Mouse (Mus musculus) heart, postnatal 25 days (tissue): Measurements from ENCODE around the gene Taf4. TPM values are rescaled to one million over a fixed set of nuclear protein-coding genes. Genes with fewer than 3 reads are reported as not detected.

Experiments
- DNase-seq: peaks from one replicate; pipeline ENCODE4 v3.0.0; 2022; ENCODE audit warnings: low spot score
- intact Hi-C: fragments of 180-260 bp; cut with DNase I; formaldehyde crosslinking; loops from one replicate; pipeline ENCODE4 v1.15.1; 2025
- total RNA-seq, 2 experiments: library from RNA; stranded (reverse); gene quantifications; 2 replicates each; pipeline ENCODE4 v1.2.3; 2021

Gene Taf4
- total RNA-seq, 2 experiments from 2014 or later = 18.7 to 19.5 TPM

GRCm38 (mm10) chr2:179873315-179873714 lies 103.1 kb downstream of the Taf4 start:
- intact Hi-C loops = loop anchor here (10.0 kb wide), 3 partner anchors 299 to 799 kb away; no protein-coding TSS in a partner anchor
- no peak for DNase-seq

- intact Hi-C loops = loop anchor here (10.0 kb wide), 3 partner anchors 298 to 798 kb away; no protein-coding TSS in a partner anchor
- no peak for DNase-seq
These were observed 103.7 kb downstream of the Taf4 start for GRCm38 (mm10) chr2:179872724-179873123.

GRCm38 (mm10) chr2:179869871-179870270 lies 106.6 kb downstream of the Taf4 start:
- no peak for DNase-seq
- intact Hi-C loops = loop anchor here (10.0 kb wide), 3 partner anchors 295 to 795 kb away; no protein-coding TSS in a partner anchor

GRCm38 (mm10) chr2:179867669-179868068 lies 108.8 kb downstream of the Taf4 start:
- DNase-seq = no peak
- intact Hi-C loops = no loop called here

GRCm38 (mm10) chr2:179865097-179865496 lies 111.3 kb downstream of the Taf4 start:
- intact Hi-C loops = no loop called here
- no peak for DNase-seq

- DNase-seq = no peak
- intact Hi-C loops = no loop called here
These were observed 113.2 kb downstream of the Taf4 start for GRCm38 (mm10) chr2:179863266-179863665.

- intact Hi-C loops = no loop called here
- DNase-seq = no peak
These were observed 113.8 kb downstream of the Taf4 start for GRCm38 (mm10) chr2:179862676-179863075.

Other genes starting within 250 kb of the Taf4 start
- gene Lsm14b, start 48.3 kb upstream of the Taf4 start, total RNA-seq = 10 to 100 TPM; 59.2 to 63.1 TPM
- 100 to 1,000 TPM; 155 to 163 TPM for gene Psma7, start 65.8 kb upstream of the Taf4 start, total RNA-seq
- gene Ss18l1, start 65.9 kb upstream of the Taf4 start, total RNA-seq = 1 to 10 TPM; 2.2 to 2.3 TPM
- 10 to 100 TPM; 23.0 to 27.4 TPM for gene Mtg2, start 93.9 kb upstream of the Taf4 start, total RNA-seq
- not detected for gene Hrh3, start 127.8 kb upstream of the Taf4 start, total RNA-seq
- gene Osbpl2, start 142.7 kb upstream of the Taf4 start, total RNA-seq = 10 to 100 TPM; 32.3 to 36.4 TPM
- 10 to 100 TPM; 73.1 to 83.5 TPM for gene Adrm1, start 194.8 kb upstream of the Taf4 start, total RNA-seq
- gene Lama5, start 249.2 kb upstream of the Taf4 start, total RNA-seq = 10 to 100 TPM; 50.3 to 58.2 TPM